Mouse (Mus musculus): ENCODE data around the gene Gsta4.

DNA sequence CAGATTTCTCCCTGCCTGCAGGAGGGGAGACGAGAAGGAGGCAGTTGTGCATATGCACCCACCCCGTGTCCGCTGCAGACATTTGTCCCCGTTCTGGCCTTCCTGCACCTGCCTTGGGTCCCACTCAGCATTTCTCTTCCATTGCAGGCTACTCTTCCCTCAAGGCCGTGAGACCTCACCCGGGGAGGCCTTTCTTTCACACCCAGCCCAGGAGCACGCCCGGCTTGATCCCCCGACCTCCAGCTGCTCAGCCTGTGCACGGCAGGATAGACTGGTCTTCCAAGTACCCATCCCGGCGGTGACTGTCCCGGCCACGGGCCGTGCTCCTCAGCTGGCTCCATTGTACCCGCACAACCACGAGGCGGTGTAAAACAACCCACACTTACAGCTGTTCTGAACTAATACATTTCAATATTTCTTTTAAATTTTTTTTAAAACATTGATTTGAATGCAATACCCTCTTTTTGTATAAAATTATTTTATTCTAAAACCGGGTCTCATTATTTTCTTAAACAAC, 15.1 kb upstream of the Gsta4 start:
- TF ChIP-seq CTCF (IDR thresholded peaks at IDR 0.05; ENCODE audit: borderline replicate concordance, insufficient read depth, low read length) (no peak), POLR2A (IDR thresholded peaks at IDR 0.05; ENCODE audit: low read depth, low read length) (no peak)

All from embryonic fibroblast, embryonic 13.5 days (primary cell).